Comparison of ENCODE assay signal across 25 mouse cellular contexts in genomic region chr3:110133150-110133549, GRCm38 (mm10). TPM values are rescaled to one million over a fixed set of nuclear protein-coding genes. Genes with fewer than 3 reads are reported as not detected.
"Had no signal": no experiment of that assay in that cellular context is flagged by ENCODE, and none has a peak within 500 bp of the region (broad histone marks: within the 10 kb centered on the region; RNA-seq: fewer than 3 reads in every experiment).

No protein-coding gene starts in this region.

- DNase-seq: forebrain, postnatal 0 days; gastrocnemius, postnatal 14 days; gastrocnemius, postnatal 36 days; heart, adult 18-20 months; heart, postnatal 14 days; heart, postnatal 36 days; kidney, adult 11 months; kidney, adult 2 months; kidney, adult 9 months; kidney, postnatal 14 days; kidney, postnatal 36 days; layer of hippocampus, adult 9-11 months; layer of hippocampus, postnatal 36 days had no signal

- H3K9me3 ChIP-seq: heart, embryonic 10.5 days; heart, embryonic 12.5 days; hindbrain, embryonic 13.5 days; hindbrain, embryonic 15.5 days; kidney, embryonic 15.5 days; limb, embryonic 13.5 days; limb, embryonic 15.5 days had no signal

- H3K9ac ChIP-seq: forebrain, postnatal 0 days; heart, embryonic 12.5 days; hindbrain, embryonic 13.5 days; hindbrain, embryonic 15.5 days; kidney, embryonic 15.5 days; limb, embryonic 13.5 days; limb, embryonic 15.5 days had no signal

- H3K27ac ChIP-seq: heart, embryonic 10.5 days; hindbrain, embryonic 15.5 days; hindbrain, postnatal 0 days; kidney, embryonic 15.5 days; kidney, postnatal 0 days; limb, embryonic 13.5 days; limb, embryonic 15.5 days had no signal

- H3K36me3 ChIP-seq: heart, embryonic 10.5 days; heart, embryonic 12.5 days; hindbrain, embryonic 13.5 days; hindbrain, embryonic 15.5 days; kidney, embryonic 15.5 days; limb, embryonic 15.5 days had no signal

- H3K4me2 ChIP-seq: heart, embryonic 12.5 days; hindbrain, embryonic 15.5 days; kidney, embryonic 15.5 days; limb, embryonic 13.5 days; limb, embryonic 15.5 days had no signal

- ATAC-seq: forebrain, postnatal 0 days; hindbrain, postnatal 0 days; intestine, embryonic 16.5 days had no signal

- H3K4me1 ChIP-seq: heart, embryonic 10.5 days; heart, embryonic 12.5 days; kidney, embryonic 15.5 days; limb, embryonic 15.5 days had no signal

- H3K27me3 ChIP-seq: heart, embryonic 12.5 days; hindbrain, embryonic 13.5 days; hindbrain, embryonic 15.5 days; kidney, embryonic 15.5 days; limb, embryonic 15.5 days had no signal

- H3K4me3 ChIP-seq: heart, embryonic 10.5 days; heart, embryonic 12.5 days; hindbrain, embryonic 13.5 days; hindbrain, embryonic 15.5 days; kidney, embryonic 15.5 days; limb, embryonic 13.5 days; limb, embryonic 15.5 days had no signal

RNA-seq across cellular contexts. Expression of gene Ntng1, which starts 10.7 kb away (rescaled TPM):
- total RNA-seq: hematopoietic stem cell, adult 5-6 weeks; liver, adult 2 months had no signal
- polyA plus RNA-seq: liver, adult 2 months had no signal
